Mouse (Mus musculus): ENCODE data around the gene Scube1.

Scube1 gene

GRCm38 (mm10) chr15:83567728-83568127, 157.1 kb downstream of the Scube1 start:
- no peak for DNase-seq (ENCODE audit: extremely low read depth, low read depth)

DNA sequence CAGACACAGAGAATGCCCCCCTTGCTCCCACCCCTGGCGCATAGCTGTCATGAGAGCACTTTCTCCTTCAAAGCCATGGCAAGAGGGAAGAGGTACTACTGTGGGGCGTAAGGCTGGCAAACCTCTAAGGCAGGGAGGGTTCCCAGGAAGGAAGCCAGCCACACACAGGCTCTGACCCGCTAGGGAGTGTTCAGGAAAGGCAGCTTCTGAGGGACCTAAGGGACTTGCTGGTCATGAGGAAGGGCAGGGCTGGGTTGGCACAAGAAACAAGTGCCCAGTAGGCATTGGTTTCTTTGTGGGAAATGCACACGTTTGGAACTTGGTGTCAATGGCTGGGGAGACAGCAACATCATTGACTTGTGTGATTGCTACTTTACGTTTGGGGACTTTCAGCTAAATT, 158.8 kb downstream of the Scube1 start:
- no peak for DNase-seq (ENCODE audit: extremely low read depth, low read depth)

DNA sequence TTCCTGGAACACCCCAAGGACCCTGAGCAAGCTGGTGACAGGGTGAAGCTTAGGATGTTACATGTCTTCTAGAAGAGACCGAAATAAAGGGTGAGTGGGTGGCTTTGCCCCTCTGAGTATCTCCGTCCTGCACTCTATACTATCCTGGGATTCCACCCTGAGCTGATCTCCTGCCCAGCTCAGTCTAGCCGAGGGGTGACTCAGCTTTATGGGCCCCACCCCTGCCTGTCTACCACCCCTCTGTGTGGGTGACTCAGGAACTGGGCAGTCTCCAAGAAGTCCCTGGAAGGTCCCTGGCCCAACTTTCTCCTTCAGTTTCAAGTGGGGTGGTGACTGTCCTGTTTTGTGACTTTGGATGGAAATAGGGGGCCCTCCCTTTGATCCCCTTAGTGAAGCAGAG, 159.4 kb downstream of the Scube1 start:
- DNase-seq (ENCODE audit: extremely low read depth, low read depth), result no peak

DNA sequence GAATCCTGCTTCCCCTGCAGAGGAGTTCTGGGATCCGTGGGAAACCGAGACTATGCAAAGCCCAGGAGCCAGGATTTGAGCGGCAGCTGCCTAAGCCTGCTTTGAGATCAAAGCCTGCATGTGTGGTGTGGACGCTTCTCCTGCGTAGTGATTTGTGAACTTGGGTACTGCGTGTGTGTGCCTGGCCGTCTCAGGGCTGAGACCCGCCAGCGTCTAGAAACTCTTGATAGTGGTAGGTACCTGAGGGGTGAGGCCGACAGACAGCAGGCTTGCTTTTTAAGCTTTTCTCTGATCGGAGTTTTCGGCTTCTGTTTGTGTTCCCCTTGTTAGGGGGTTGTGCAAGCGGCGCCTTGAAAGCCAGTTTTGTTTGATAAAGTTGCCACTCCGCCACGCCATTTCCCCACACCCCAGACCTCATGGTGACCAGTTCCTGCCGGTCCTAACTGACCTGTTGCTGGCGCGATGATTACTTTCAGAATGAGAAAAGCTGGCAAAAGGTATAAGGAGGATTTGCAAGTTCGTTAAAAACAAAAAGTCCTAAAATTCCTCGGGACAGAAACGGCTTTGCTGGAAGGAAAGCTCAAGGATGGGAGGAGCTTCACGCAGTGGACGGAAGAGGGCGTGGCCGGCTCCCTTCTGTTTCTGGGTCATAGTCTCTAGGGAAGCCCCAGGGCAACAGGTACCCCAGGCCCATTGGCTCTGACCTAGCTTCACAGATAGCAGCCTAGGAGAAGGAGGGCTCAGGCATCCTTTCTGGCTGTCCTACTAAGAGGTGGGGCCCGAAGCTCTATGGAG, 160.8 kb downstream of the Scube1 start:
- peak; percentile 41 for DNase-seq (ENCODE audit: extremely low read depth, low read depth)

DNA sequence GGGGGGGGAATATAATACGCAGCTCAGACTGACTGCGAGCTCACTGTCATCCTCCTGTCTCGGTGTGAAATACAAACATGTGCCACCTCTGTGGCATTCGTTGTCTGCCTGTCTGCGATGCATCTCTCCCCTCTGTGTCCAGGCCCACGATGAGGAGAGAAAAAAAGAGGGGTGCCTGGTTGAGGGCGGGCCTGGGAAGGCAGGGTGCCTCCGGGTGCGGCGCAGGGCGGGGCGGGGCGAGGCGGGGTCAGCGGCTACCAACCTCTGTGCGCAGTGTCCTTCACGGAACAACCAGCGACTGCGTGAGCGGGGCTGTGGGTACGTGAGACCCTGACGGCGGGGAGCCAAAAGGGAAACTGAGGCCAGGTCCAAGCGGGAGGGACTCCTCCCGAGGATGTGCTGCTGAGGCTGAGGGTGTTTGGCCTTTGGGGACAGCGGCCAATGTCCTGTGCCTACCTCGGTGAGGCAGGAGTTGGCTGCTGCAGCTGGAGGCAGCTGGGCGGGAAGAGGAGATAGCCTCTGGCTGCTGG, 161.4 kb downstream of the Scube1 start, which contains the start of the genes Tspo and Mcat:
Gene Tspo (plus strand): TSS at position 266 of the 530 bp plus-strand sequence.
Gene Mcat (minus strand): TSS at position 461 of the 530 bp plus-strand sequence.
- DNase-seq (ENCODE audit: extremely low read depth, low read depth), result no peak

GRCm38 (mm10) chr15:83562626-83563270, 162.1 kb downstream of the Scube1 start:
- DNase-seq (ENCODE audit: extremely low read depth, low read depth), result peak; percentile 79

GRCm38 (mm10) chr15:83560941-83561477, 163.8 kb downstream of the Scube1 start:
- no peak for DNase-seq (ENCODE audit: extremely low read depth, low read depth)

GRCm38 (mm10) chr15:83555161-83555974, 169.5 kb downstream of the Scube1 start:
- DNase-seq (ENCODE audit: extremely low read depth, low read depth), result peak; percentile 74
